Mouse (Mus musculus) CD8-positive naive resting alpha-beta T cell, adult 57 days (primary cell): ENCODE results near the gene Med17. TPM values are rescaled to one million over a fixed set of nuclear protein-coding genes. Genes with fewer than 3 reads are reported as not detected.

Source experiments
- total RNA-seq: library from RNA; stranded (reverse); gene quantifications from one replicate; pipeline ENCODE4 v1.2.4, GENCODE M21; 2023

Med17 gene
- 56.5 TPM for total RNA-seq

DNA sequence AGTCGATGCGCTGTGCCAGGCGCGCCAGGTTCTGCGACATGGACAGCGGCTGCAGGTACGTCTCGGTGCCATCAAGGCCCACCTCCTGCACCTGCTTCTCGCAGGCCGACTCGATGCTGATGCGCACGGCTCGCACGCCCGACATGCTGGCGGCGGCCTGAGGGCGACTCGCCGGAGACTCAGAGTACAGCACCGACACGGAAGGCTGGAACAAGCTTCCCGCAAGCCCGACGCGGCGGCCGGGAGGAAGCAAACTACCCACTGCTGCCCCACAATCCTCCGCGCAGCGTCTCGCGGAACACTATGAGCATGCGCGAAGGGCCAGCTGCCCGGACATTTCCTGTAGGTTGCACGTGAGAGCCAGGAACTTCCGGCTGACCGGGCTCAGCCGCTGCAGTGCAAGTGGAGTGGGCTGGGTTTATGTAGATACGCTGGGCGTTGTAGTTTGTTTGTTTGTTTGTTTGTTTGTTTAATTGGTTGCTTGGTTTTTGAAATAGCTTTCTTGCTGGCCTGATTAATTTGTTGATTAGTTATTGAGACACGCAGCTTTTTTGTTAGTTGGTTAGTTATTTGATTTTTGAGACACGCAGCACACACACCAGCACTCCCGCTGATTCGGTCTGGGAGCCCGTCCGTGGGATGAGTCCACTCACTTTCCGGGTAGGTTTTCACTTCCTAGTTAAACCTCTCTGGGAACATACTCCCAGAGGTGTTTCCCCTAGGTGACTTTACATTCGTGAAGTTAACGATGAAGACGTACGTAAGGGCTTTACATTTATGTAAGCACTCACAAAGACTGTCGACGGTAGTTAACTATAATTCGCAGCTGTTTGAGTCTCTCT is at the start of gene Med17:
TSS of gene Med17 (minus strand) at position 283 of the 842 bp plus-strand sequence.

DNA sequence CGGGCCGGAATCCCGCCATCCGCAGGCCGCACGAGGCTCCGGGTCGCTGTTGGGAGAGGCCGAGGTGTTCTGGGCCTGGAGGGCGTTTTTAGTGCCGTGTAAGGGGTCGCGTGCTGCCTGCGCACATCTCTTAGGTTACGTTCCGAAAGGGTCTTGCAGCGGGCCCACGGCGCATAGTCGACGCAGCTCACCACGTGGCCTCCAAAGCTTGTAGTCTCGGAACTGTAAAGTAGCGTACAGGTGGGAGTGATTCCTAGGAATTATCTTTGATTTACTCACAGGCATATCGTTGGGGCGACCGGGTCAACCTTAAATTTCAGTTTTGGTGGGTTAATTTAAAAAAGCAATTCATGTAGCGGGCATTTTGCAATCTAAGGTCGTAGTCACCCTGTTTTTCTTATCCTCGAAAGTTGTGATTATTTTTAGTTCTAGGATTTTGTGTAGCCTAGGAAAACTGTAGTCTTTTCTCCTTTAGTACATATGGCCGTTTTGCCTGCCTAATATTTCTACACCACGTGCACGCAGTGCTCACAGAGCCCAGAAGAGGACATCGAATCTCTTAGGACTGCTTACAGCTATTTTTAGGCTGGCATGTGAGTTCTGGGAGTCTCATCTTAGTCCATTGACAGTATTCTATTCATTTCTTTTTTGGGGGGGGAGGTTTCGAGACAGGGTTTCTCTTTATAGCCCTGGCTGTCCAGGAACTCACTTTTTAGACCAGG is 26.8 kb upstream of the Med17 start, which contains the start of gene 4931406C07Rik:
TSS of gene 4931406C07Rik (minus strand) at position 51 of the 722 bp plus-strand sequence.

DNA sequence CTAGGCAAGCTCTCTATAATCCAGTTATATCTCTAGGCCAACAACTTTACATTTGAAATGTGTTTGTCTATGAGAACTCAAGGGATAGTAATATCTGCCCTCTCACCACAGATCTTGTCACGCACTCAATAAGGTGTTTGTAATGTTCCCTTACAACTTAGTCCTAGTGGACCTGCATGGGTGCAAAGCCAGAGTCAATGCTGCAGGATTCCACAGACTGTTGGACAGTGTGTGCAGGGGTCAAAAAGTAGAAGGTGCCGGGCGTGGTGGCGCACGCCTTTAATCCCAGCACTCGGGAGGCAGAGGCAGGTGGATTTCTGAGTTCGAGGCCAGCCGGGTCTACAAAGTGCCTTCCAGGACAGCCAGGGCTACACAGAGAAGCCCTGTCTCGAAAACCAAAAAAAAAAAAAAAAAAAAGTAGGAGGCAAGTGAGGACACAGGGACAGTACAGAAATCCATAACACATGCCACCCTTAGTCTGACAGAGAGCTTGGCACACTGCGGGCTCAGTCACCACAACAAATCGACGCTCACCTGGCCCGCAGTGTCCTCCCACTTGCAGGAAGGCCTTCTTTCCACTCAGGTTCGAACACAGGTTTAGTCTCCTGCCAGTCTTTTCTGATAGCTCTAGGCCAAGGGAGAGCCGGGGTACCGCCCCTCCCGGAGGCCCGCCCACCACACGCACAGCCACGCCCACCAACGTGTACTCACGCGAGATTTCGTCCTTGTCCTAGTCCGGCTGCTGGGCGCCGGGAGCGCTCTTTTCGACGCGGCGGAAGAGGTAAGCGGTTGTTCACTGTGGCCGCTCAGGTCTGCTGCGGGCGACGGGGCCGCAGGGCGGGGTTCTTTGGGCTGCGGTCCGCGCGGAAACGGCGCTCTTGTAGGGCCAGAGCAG is 26.0 kb upstream of the Med17 start, which contains the start of gene Taf1d:
TSS of gene Taf1d (plus strand) at position 712 of the 895 bp plus-strand sequence.

DNA sequence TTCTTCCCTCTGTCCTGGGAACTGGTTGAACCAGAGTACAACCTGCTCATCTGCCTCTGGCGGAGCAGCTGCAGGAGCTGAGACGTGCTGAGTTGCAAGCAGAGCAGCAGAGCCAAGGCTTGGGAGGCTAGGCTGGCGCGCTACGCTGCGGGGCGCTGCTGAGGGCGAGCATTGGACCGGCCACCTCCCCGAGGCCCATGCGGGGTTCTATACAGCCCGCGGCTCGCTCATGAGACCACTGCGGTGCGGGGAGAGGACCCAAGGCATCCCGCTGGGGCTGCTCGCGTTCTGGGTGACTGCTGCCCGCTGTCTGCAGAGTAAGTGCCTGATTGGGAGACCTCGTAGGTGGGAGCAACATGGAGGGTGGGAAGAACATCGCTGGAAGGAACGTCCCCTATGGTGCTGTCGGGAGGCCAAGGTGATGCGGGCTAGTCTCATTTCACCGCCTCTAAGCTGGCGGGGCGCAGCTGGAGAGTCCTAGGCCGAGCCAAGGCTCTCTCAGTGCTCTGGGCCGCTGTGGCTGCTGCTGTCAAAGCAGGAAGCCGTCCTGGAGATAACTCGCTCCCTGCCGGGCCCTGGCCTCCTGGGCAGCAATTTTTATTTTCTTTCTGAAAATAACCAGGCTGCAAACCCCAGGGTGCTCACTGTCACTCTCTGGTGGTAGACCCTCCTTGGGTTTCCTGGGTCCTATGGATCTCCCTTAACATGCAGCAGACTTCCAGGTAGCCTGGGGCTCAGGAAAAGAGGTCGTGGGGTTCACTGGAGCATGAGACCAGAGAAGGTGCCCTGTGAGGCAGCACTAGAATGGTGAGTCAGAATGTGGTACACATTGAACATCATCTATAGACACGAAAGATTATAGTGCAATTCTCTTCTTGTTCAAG is 40.4 kb downstream of the Med17 start, which contains the start of gene Vstm5:
TSS of gene Vstm5 (plus strand) at position 4 of the 884 bp plus-strand sequence.

Other genes with a start within 250 kb of the Med17 start
- 42.8 TPM for gene Panx1, start 234.5 kb downstream of the Med17 start, total RNA-seq
- gene Hephl1, start 167.8 kb downstream of the Med17 start, total RNA-seq, result not detected
- not detected for gene Vstm5, start 40.9 kb downstream of the Med17 start, total RNA-seq
- 288 TPM for gene Taf1d, start 26.3 kb upstream of the Med17 start, total RNA-seq
- 3.2 TPM for gene 4931406C07Rik, start 26.5 kb upstream of the Med17 start, total RNA-seq
- 45.1 TPM for gene Cep295, start 77.9 kb upstream of the Med17 start, total RNA-seq
- 11.6 TPM for gene Smco4, start 213.5 kb upstream of the Med17 start, total RNA-seq